Mouse (Mus musculus): ENCODE results near the gene Gm8660. TPM values are rescaled to one million over a fixed set of nuclear protein-coding genes. Genes with fewer than 3 reads are reported as not detected.

Gene Gm8660
- not detected for total RNA-seq (2023)

DNA sequence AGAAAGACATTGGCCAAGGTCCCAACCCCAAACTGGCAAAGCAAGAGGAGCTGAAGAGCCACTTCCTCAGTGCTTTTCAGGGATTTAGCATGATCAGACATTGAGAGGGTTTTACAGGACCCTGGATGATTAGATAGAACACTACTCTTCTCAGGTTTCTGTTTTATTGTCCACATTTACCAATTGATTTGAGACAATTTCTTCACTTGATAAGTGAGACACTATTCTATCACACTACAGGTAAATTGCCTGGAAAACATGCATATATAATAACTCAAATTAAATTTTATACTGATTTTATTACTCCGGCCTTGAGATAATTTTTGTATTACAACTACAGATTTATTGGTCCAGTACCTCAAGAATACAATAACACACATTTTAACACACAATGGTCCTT lies at the start of gene Gm8660:
Gm8660 (minus strand) TSS at position 101 of the 400 bp plus-strand sequence.

DNA sequence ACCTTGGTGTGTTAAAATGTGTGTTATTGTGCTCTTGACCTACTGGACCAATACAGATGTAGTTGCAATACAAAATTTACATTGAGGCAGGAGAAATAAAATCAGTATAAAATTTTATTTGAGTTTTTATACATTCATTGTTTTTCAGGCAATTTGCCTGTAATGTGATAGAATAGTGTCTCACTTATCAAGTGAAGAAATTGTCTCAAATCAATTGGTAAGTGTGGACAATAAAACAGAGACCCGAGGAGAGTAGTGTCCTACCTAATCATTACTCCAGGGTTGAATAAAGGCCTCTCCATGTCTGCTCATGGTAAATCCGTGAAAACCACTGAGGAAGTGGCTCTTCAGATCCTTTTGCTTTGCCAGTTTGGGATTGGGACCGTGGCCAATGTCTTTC lies 42.4 kb upstream of the Gm8660 start, which contains the start of gene Vmn1r148:
Vmn1r148 (plus strand) TSS at position 301 of the 400 bp plus-strand sequence.

DNA sequence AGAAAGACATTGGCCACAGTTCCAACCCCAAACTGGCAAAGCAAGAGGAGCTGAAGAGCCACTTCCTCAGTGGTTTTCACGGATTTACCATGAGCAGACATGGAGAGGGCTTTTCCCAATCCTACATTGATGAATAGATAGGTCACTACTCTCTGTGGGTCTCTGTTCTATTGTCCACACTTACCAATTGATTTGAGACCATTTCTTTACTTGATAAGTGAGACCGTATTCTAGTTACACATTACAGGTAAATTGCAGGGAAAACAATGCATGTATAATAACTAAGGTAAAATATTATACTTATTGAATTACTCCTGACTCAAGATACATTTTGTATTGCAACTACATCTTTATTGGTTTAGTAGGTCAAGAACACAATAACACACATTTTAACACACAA lies 41.2 kb downstream of the Gm8660 start, which contains the start of gene Gm4187:
Gm4187 (minus strand) TSS at position 101 of the 400 bp plus-strand sequence.

Other genes starting within 250 kb of the Gm8660 start
- not detected for gene Gm10666, start 236.3 kb downstream of the Gm8660 start, total RNA-seq (2023)
- not detected for gene Vmn1r142, start 207.0 kb downstream of the Gm8660 start, total RNA-seq (2023)
- not detected for gene Vmn1r143, start 181.7 kb downstream of the Gm8660 start, total RNA-seq (2023)
- gene Gm8653, start 169.8 kb downstream of the Gm8660 start, total RNA-seq (2023), result not detected
- gene Gm8453, start 141.6 kb downstream of the Gm8660 start, total RNA-seq (2023), result not detected
- gene Gm4187, start 41.3 kb downstream of the Gm8660 start, total RNA-seq (2023), result not detected
- not detected for gene Vmn1r148, start 42.5 kb upstream of the Gm8660 start, total RNA-seq (2023)
- not detected for gene Vmn1r149, start 67.2 kb upstream of the Gm8660 start, total RNA-seq (2023)
- gene Gm10665, start 93.0 kb upstream of the Gm8660 start, total RNA-seq (2023), result not detected
- not detected for gene Vmn1r151, start 128.6 kb upstream of the Gm8660 start, total RNA-seq (2023)
- gene Vmn1r152, start 151.9 kb upstream of the Gm8660 start, total RNA-seq (2023), result not detected
- not detected for gene Gm8677, start 163.8 kb upstream of the Gm8660 start, total RNA-seq (2023)
- not detected for gene Gm4201, start 194.3 kb upstream of the Gm8660 start, total RNA-seq (2023)
- gene Gm4565, start 217.1 kb upstream of the Gm8660 start, total RNA-seq (2023), result not detected

All from neutrophil, adult 59 days (primary cell).